Mouse (Mus musculus) adrenal gland, postnatal 10 days (tissue): ENCODE measurements around the gene Ankrd16. TPM values are rescaled to one million over a fixed set of nuclear protein-coding genes. Genes with fewer than 3 reads are reported as not detected.

Experiments
- total RNA-seq, 2 experiments: library from RNA; stranded (reverse); gene quantifications; 2 replicates each; pipeline ENCODE4 v1.2.3; 2021

Ankrd16 gene
- total RNA-seq, 2 experiments from 2014 or later: 36.5 to 59.7 TPM

Other genes starting within 250 kb of the Ankrd16 start
- 100 to 1,000 TPM; 107 to 116 TPM for gene Pfkfb3, start 223.8 kb upstream of the Ankrd16 start, total RNA-seq
- 100 to 1,000 TPM; 116 to 118 TPM for gene Rbm17, start 173.7 kb upstream of the Ankrd16 start, total RNA-seq
- gene Gm17490, start 151.6 kb upstream of the Ankrd16 start, total RNA-seq: not detected
- under 1 TPM; 0.48 to 0.66 TPM for gene Il2ra, start 135.1 kb upstream of the Ankrd16 start, total RNA-seq
- 10 to 100 TPM; 41.5 to 58.8 TPM for gene Il15ra, start 72.6 kb upstream of the Ankrd16 start, total RNA-seq
- 100 to 1,000 TPM in 1 of 2 experiments, 10 to 100 TPM in 1; 92.3 to 120 TPM for gene Fbh1, start 294 bp upstream of the Ankrd16 start, total RNA-seq